Mouse (Mus musculus) frontal cortex, adult 2 months (tissue): Measurements from ENCODE around the gene Dnah5. TPM values are rescaled to one million over a fixed set of nuclear protein-coding genes. Genes with fewer than 3 reads are reported as not detected.
"Not testable (repeated sequence)": the region's sequence is repeated elsewhere in the genome, so short reads cannot be mapped to it uniquely, and the experiment has no call there.

ENCODE experiments used
- DNase-seq, 2 experiments: peaks; one replicate each; pipeline ENCODE4 v3.0.0; 2022; ENCODE audit warnings: low spot score in 1 of 2; ENCODE audit errors: extremely low spot score in 1 of 2
- polyA plus RNA-seq: library from polyadenylated mRNA; depleted of rRNA; stranded (reverse); fragments of >200 nt; gene quantifications from 2 replicates; pipeline ENCODE4 v1.2.3, GENCODE M21; 2012

Dnah5 gene
- polyA plus RNA-seq, 1 experiment, result 0.66 TPM

GRCm38 (mm10) chr15:28260250-28260649 is 56.7 kb downstream of the Dnah5 start:
- DNase-seq, result no peak

DNA sequence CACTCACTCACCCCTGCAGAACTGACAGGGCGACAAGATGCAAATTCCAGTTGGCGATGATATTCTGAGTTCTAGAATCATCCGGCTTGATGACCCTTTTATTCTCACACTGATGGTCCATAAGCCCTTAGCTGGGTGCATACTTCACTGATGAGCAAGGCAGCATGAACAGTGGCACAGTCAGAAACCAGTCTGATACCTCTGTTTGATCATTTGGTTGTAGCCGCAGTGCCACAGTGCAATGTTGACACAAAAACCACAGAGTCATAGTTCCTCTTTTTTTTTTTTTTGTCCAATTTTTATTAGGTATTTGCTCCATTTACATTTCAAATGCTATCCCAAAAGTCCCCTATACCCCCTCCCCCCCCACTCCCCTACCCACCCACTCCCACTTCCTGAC is 95.9 kb downstream of the Dnah5 start:
- no peak for DNase-seq

DNA sequence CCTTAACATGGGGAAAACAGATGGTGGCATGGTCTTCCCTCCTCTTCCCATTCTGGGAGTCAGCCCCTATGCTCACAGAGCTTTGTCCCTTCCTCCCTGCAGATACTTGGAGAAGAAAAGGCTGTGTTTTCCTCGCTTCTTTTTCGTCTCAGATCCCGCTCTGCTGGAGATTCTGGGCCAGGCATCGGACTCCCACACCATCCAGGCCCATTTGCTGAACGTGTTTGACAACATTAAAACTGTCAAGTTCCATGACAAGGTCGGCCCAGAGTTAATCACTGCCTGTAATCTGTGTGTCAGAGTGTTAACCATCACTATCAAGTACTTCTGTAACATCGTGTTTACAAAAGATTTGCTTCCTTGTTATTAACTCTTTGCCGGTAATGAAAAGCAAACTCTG is 103.6 kb downstream of the Dnah5 start:
- DNase-seq, result no peak

DNA sequence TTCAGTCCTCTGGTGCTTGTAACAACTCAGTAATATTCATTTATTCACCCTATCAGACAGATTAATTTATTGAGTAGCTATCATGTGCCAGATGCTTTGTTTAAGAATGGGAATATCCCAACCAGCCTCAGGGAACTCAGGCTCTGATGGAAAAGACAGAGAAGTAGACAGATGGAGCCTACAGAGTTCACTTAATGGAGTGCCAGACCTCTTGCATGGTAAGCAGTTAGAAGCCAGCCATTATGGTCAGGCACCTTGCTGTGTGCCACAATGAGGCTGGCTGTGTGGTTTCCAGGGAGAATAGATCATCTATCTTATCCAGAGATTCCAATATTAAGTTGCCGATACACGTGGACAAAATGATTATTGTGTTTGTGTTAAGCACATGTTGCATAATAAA is 104.3 kb downstream of the Dnah5 start:
- no peak for DNase-seq

DNA sequence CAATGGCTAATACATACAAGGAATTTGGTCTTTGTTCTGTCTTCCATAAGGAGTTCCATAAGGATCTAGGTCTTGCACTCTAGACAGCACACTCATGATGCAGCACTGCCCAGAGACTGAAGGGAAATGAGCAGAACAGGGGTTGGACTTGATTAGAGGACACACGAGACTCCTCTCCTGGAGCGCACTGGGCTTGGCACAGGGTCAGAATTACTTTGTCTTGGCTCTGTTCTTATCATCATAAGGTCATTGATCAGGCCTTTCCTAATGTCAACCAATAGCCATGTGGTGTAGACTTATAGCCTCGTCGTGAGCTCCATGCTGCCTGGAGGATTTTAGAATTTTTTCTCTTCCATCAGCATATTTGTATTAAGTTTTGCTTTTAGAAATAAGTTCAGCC is 107.0 kb downstream of the Dnah5 start:
- no peak for DNase-seq

DNA sequence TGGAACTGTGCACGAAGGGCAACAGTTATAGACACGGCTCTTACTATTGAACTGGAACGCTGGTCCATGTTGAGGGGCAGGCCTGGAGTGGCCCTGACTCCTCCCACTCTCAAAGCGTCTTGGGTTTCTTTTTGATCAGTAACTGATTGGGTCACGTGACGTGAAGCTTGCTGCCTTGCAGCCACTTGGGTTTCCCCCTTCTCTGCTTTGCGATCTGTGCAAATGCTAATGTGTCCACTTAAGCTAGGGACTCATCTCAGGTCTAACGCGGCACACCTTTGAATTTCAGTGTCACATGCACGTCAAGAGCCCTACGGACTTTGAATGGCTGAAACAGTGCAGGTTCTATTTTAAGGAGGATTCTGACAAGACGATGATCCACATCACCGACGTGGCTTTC is 109.9 kb downstream of the Dnah5 start:
- DNase-seq, result no peak

DNA sequence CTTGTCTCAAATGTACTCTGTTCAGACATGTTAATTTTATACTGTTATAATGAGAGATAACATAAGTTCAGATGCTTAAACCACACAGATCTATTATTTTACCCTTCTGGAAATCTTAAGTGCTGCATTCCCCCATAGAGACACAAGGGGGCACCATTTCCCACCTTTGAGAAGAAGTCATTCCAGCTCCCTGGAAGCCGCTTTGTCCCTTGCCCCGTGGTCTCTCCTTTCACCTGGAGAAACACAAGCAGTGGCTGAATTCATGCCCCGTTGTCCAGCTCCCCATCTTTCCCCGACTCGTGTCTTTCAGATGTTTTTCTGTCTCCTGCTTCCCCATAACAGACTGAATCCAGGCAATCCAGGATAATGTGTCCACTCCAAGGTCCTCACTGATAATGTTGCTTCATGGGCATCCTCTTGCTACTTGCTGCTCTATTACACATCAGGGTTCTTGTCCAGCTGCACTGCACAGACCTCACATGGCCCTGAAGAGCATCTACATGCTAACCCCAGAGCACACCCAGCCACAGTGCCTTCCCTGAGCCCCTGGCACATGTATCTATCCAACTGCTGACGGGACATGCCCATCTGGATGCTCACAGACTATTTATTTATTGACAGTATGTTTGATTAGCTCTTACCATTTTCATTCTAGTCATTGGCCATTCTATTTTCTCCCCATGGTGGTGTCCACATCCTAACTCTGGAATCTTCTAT is 112.4 kb downstream of the Dnah5 start:
- DNase-seq, result peak; percentile 20 to 84

DNA sequence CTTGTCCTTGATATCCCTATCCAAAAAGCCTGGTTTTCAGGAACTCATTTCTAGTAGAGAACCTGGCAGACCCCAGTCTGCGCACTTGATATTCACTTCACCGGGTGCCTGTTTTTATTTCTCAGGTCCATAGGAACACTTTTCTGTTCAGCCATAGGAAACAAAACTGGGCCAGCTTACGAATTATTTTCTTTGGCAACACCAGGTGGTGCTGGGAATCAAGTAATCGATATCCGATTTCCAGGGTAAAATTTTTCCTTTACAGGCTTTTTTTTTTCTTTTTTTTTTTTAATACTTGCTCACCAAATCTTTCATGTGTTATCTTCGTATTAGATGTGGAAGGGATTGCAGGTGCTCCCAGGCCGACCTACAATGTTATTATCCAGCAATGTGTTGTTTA is 119.0 kb downstream of the Dnah5 start:
- DNase-seq, result no peak

GRCm38 (mm10) chr15:28326985-28327384 is 123.4 kb downstream of the Dnah5 start:
- no peak for DNase-seq

DNA sequence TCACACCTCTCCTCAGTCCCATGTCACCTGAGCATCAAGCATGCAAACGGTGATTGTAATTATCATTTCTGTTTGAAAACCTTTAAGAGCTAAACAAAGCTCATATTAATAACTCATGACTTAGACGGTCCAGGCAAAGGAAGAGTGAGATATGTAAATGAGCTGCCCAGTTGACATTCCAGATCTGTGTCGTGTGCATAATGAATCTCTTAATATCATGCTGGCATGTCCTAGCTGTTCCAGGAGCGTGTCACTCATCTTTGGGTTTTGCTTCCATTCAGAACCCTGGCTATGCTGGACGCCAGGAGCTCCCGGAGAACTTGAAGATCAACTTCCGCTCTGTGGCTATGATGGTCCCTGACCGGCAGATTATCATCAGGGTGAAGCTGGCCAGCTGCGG is 123.9 kb downstream of the Dnah5 start:
- DNase-seq, result no peak

- no peak for DNase-seq
Observed at GRCm38 (mm10) chr15:28341151-28341550, 137.6 kb downstream of the Dnah5 start.

DNA sequence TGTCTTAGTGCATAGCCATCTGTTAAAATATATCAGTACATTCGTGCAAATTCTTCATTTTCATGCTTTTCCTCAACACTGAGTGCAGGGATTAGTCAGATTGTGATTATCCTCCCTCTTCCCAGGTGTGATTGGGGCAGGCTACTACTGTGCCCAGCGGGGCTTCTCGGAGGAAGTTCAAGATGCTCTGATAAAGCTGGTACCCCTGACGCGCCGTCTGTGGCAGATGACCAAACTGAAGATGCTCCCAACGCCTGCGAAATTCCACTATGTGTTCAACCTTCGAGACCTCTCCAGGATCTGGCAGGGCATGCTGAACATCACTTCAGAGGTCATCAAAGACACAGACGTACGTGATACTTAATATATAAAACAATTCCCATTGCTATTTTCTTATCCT is 164.0 kb downstream of the Dnah5 start:
- no peak for DNase-seq

- no peak for DNase-seq
Observed at GRCm38 (mm10) chr15:28370431-28370830, 166.9 kb downstream of the Dnah5 start.

- DNase-seq, result no peak
Observed at GRCm38 (mm10) chr15:28371506-28371905, 168.0 kb downstream of the Dnah5 start.

DNA sequence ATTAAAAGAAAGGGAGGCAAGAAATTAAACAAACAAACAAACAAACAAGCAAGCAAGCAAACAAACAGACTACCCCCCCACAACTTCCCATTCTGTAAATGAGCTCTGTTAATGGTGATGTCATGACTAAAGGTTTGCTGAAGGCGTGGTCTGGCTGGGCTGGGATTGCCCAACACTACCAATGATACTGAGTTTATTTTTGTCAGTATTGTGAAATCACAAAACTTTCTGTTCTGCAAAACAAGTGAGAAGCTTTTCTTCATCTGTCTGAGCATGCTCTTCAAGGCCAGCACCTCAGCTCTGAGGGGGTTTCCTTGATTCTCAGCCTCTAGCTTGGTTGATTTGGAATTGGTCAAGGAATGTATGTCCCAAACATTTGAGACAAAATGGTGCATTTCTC is 170.8 kb downstream of the Dnah5 start:
- DNase-seq, result no peak

DNA sequence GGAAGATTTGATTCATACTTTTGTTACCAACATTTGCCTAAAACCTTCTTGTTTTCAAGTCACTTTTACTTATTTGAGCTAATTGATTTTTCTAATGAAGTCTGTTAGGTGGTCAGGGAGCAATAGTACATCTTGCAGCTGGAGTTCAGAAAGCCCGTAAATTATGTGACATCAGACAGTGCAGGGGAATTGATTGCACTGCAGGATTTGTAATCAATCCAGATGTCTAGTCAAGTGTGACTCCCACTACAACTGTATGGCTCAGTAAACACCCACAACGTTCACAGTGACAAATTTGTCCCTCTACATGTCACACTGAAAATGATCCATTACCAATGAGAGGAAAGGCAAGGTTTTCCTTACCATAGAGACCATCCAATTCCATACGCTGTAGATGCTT is 177.4 kb downstream of the Dnah5 start:
- DNase-seq, result no peak

DNA sequence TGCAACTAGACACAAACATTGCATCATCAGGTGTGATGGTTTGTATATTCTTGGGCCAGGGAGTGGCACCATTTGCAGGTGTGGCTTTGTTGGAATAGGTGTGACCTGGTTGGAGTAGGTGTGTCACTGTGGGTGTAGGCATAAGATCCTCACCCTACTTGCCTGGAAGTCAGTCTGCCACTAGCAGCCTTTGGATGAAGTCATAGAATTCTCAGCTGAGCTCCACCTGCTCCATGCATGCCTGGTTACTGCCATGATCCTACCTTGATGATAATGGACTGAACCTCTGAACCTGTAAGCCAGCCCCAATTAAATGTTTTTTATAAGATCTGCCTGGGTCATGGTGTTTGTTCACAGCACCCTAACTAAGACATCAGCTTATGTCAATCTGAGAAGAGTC is 190.2 kb downstream of the Dnah5 start:
- DNase-seq, result not testable (repeated sequence)

DNA sequence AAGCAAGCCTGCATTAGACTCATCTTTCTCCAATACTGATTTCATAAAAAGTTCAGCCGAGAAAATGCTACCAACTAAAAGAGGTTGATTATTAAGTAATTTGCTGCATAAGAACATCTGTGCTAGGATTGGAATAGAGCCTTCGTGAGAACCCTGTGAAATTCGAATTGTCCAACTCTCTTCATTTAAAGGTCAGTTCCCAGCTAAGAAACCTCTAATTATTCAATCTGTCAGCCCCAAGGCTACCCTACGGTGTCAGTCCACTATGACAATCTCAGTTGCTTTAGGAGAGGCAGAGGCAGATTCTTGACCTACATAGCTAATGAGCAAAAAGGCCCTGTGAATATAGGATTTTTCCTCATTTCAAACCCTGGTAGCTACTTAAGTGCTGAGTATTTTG is 191.9 kb downstream of the Dnah5 start:
- no peak for DNase-seq

GRCm38 (mm10) chr15:28398472-28398871 is 194.9 kb downstream of the Dnah5 start:
- DNase-seq, result no peak

GRCm38 (mm10) chr15:28399258-28399657 is 195.7 kb downstream of the Dnah5 start:
- DNase-seq, result peak in 1 of 2 experiments; percentile 2

DNA sequence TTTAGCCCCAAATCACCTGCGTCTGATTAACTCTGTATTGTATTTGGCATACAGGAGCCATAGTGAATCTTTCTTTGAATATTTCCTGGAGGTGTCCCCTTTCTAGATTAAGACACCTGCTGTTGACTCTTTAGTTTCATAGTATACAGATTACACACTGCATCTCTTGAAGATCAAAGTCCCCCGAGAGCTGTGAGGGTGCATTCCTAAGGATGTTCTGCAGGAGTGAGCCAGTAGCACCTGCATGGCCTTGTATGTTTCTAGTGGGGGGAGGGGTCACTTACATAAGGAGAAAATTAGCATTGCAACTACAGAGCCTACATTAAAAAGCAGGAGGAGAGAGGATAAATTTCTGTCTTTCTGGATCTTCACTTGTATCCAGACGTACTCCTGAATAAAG is 201.1 kb downstream of the Dnah5 start:
- DNase-seq, result no peak

DNA sequence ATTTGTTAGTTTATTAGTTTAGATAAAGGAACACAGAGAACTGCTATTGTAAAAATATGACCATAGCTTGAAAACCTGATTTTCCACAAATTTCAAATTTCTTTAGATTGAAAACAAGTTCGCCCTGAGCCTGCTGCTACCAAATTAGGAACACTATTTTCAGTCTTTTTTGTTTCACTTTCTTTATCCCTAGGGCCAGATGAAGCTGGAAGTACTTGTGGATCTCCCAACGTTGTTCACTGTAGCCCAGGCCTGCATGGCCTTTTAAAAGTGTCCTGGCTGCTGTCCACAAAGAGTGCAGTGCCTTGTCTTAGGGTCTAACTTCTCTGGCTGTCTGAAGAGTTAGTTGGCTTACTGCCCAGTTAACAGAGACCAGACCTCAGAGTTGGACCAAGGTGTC is 201.6 kb downstream of the Dnah5 start:
- DNase-seq, result no peak

- no peak for DNase-seq
Observed at GRCm38 (mm10) chr15:28439702-28440101, 236.2 kb downstream of the Dnah5 start.
